Mouse (Mus musculus) midbrain, embryonic 16.5 days (tissue): ENCODE measurements around the gene Abca8b. TPM values are rescaled to one million over a fixed set of nuclear protein-coding genes. Genes with fewer than 3 reads are reported as not detected.

Experiments used
- ATAC-seq: fragments of 200-750 bp; cut with Nextera tagmentation; 2 replicates; pipeline ENCODE4 v1.8.0; 2017; ENCODE audit warnings: moderate TSS enrichment
- H3K27ac ChIP-seq: fragments of 300-500 bp; sonication (generic); 2 replicates; pipeline ENCODE4 v1.5.1; 2014; ENCODE audit warnings: mild to moderate bottlenecking, low read length, mixed read lengths
- H3K27me3 ChIP-seq: fragments of 300-500 bp; sonication (generic); 2 replicates; pipeline ENCODE4 v1.6.1; 2014; ENCODE audit warnings: low read depth, low read length, mixed read lengths; ENCODE audit not compliant: control insufficient read depth, insufficient read depth
- H3K36me3 ChIP-seq: fragments of 300-500 bp; sonication (generic); 2 replicates; pipeline ENCODE4 v1.6.1; 2014; ENCODE audit warnings: mild to moderate bottlenecking, low read length, moderate library complexity, mixed read lengths; ENCODE audit not compliant: control insufficient read depth, insufficient read depth
- H3K4me1 ChIP-seq: fragments of 300-500 bp; sonication (generic); 2 replicates; pipeline ENCODE4 v1.6.1; 2014; ENCODE audit warnings: mild to moderate bottlenecking, low read length, mixed read lengths; ENCODE audit not compliant: control insufficient read depth, insufficient read depth
- H3K4me2 ChIP-seq: fragments of 300-500 bp; sonication (generic); 2 replicates; pipeline ENCODE4 v1.6.1; 2014; ENCODE audit warnings: mild to moderate bottlenecking, low read length, mixed read lengths
- H3K4me3 ChIP-seq: fragments of 300-500 bp; sonication (generic); 2 replicates; pipeline ENCODE4 v1.5.1; 2014; ENCODE audit warnings: low read depth, mild to moderate bottlenecking, low read length, moderate library complexity, mixed read lengths
- H3K9ac ChIP-seq: fragments of 300-500 bp; sonication (generic); 2 replicates; pipeline ENCODE4 v1.6.1; 2014; ENCODE audit warnings: low read depth, low read length, mixed read lengths
- H3K9me3 ChIP-seq: fragments of 300-500 bp; sonication (generic); replicated peaks from 2 replicates; pipeline ENCODE4 v1.6.1; 2014; ENCODE audit warnings: mild to moderate bottlenecking, low read length, mixed read lengths; ENCODE audit not compliant: control insufficient read depth, poor library complexity, severe bottlenecking
- WGBS: fragments of 180-500 bp; shearing (Covaris S2); extraction: QIAGEN DNeasy Blood & Tissue Kit; methylation state at CpG from one replicate; pipeline ENCODE4 v1.1.7; 2014; 5-methylcytosine and 5-hydroxymethylcytosine counted together
- polyA plus RNA-seq: library from polyadenylated mRNA; unstranded; fragments of >200 nt; fragmentation: Nextera tagmentation; extraction: Ambion mirVana; gene quantifications from 2 replicates; pipeline ENCODE4 v1.2.1, GENCODE M21; 2015

Gene Abca8b
- polyA plus RNA-seq, 1 experiment from 2014 or later, result 2.1 TPM

DNA sequence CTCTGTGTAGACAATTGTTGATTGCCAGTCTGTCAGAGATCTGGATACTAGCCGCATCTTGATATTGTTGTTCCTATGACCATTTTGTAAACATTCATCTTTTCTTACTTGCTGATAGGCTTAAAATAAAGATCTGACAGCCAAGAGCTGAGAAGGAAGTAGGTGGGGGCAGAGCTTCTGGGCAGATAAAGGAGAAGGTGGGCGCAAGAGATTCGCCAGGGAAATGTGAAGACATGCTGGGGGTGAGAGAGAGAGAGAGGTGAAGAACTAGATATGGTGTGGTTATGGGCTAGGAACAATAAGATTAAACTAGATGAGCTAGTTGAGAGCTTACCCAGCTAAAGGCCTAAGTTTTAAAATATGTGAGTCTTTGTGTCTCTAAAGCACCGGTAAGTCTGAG is 106.0 kb downstream of the Abca8b start:
- Histone ChIP-seq H3K9me3 (no peaks in the 10 kb centered on the region), H3K27ac (no peak overlapping the region), H3K4me1 (no peaks in the 10 kb centered on the region), H3K4me3 (no peak overlapping the region), H3K27me3 (no peaks in the 10 kb centered on the region), H3K36me3 (no peaks in the 10 kb centered on the region), H3K4me2 (no peak overlapping the region), H3K9ac (no peak overlapping the region)
- ATAC-seq, result no peak
- 96% methylated on average over 4 of the region's 4 CpGs for WGBS

DNA sequence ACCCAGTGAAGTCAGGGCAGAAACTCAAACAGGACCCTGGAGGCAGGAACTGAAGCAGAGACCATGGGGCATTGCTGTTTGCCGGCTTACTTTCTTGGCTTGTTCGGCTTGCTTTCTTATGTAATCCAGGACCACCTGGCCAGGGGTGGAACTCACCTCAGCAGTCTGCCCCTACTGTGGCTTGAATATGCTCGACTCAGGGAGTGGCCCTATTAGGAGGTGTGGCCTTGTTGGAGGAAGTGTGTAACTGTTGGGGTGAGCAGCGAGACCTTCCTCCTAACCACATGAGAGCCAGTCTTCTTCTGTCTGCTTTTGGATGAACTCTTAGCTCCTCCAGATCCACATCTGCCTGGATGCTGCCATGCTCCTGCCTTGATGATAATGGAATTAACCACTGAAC is 108.9 kb downstream of the Abca8b start:
- Histone ChIP-seq H3K4me1 (no peaks in the 10 kb centered on the region), H3K27me3 (no peaks in the 10 kb centered on the region), H3K9me3 (no peaks in the 10 kb centered on the region), H3K36me3 (no peaks in the 10 kb centered on the region), H3K27ac (no peak overlapping the region), H3K4me2 (no peak overlapping the region), H3K9ac (no peak overlapping the region), H3K4me3 (no peak overlapping the region)
- ATAC-seq, result no peak
- WGBS, result 95% methylated on average over 4 of the region's 4 CpGs

DNA sequence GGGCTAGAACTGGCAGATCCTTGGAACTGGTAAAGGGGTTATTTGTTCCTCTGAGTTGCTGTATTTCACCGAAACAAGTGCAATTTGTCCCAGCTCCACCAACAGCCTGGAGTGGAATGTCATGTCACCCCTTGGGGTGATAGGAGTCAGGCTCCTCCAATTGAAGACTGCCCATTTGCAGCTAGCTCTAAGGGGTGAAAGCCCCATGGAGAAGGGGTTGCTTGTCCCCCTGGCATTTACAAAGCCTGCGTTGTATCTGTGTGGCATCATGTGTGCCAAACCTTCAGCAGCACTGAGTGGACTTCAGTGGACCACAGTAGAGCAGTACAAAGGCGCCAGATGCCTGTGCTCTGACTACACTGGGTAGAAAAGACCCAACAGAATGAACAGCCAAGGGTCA is 110.1 kb downstream of the Abca8b start:
- 93% methylated on average over 3 of the region's 3 CpGs for WGBS
- Histone ChIP-seq H3K9ac (no peak overlapping the region), H3K4me1 (no peaks in the 10 kb centered on the region), H3K27me3 (no peaks in the 10 kb centered on the region), H3K4me2 (no peak overlapping the region), H3K36me3 (no peaks in the 10 kb centered on the region), H3K4me3 (no peak overlapping the region), H3K27ac (no peak overlapping the region), H3K9me3 (no peaks in the 10 kb centered on the region)
- no peak for ATAC-seq

DNA sequence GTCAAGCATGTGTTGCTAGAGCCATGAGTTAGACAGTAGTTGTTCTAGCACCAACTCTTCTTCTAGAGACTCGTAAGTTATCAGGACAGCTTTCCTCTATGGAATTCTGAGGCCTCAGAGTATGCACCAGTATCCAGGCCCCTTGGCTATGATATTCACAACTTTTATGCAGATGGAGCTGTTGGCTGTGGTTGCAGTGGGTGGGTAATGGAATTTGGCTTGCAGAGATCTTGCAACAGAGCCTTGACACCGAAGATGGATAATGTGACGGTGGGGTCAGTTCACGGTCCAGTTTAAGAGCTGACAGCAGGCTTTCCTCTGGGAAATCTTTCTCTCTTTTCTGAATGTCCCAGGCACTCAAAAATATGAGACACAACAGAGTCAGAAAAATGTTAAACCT is 110.8 kb downstream of the Abca8b start:
- WGBS, result 95% methylated on average over 4 of the region's 4 CpGs

DNA sequence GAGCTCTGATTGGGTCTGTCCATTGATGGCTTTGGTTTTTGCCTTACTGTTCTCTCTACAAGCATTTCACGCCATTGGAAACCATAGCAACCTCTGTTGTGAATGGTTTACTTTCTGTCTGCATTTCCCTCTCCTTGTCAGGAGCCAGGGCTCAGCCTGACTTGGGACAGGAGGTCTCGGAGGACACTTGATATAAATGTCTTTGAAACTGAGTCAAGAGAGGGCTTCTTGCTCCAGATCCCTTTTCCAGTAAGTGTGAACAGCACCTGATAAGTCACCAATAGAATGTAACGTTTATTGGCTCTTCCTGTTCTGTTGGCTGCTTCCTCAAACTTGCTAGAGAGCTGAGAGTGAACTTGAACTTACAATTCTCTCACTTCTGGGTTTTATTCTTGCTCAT is 111.5 kb downstream of the Abca8b start:
- Histone ChIP-seq H3K4me2 (no peak overlapping the region), H3K4me3 (no peak overlapping the region), H3K9me3 (no peaks in the 10 kb centered on the region), H3K27ac (no peak overlapping the region), H3K27me3 (no peaks in the 10 kb centered on the region), H3K9ac (no peak overlapping the region), H3K36me3 (no peaks in the 10 kb centered on the region), H3K4me1 (no peaks in the 10 kb centered on the region)
- WGBS, result 52% methylated on average over 3 of the region's 3 CpGs
- no peak for ATAC-seq

More for the DNA sequence above, 110.8 kb downstream of the Abca8b start:
- H3K36me3 ChIP-seq, result no peaks in the 10 kb centered on the region
- H3K4me2 ChIP-seq, result no peak overlapping the region
- no peaks in the 10 kb centered on the region for H3K9me3 ChIP-seq
- H3K27ac ChIP-seq, result no peak overlapping the region
- no peak overlapping the region for H3K9ac ChIP-seq
- no peak overlapping the region for H3K4me3 ChIP-seq
- ATAC-seq, result no peak
- no peaks in the 10 kb centered on the region for H3K27me3 ChIP-seq
- no peaks in the 10 kb centered on the region for H3K4me1 ChIP-seq

Other genes with a start within 250 kb of the Abca8b start
- not detected in 2 replicates for gene 1700012B07Rik, start 167.8 kb downstream of the Abca8b start, polyA plus RNA-seq
- gene Abca8a, start 100.1 kb upstream of the Abca8b start, polyA plus RNA-seq, result 0.32 and 0.35 TPM in 2 replicates
- gene Abca9, start 172.4 kb upstream of the Abca8b start, polyA plus RNA-seq, result 2.6 and 2.7 TPM in 2 replicates